Mouse (Mus musculus): ENCODE data around the gene Ggta1. TPM values are rescaled to one million over a fixed set of nuclear protein-coding genes. Genes with fewer than 3 reads are reported as not detected.

The Ggta1 gene
- polyA plus RNA-seq, 1 experiment from 2014 or later = 16.4 TPM

- DNase-seq (no peak), ATAC-seq (ENCODE audit: insufficient read depth) (no peak)
- Histone ChIP-seq H3K4me2 (no peak overlapping the region), H3K9me3 (ENCODE audit: low read depth, low read length) (no peaks in the 10 kb centered on the region), H3K27ac (ENCODE audit: low read depth) (no peak overlapping the region), H3K36me3 (ENCODE audit: insufficient read depth) (no peaks in the 10 kb centered on the region), H3K9ac (no peak overlapping the region), H3K4me1 (ENCODE audit: insufficient read depth) (peaks cover 10% of the 10 kb centered on the region), H3K4me3 (ENCODE audit: low read depth, low read length) (no peak overlapping the region), H3K27me3 (ENCODE audit: insufficient read depth, low read length) (no peaks in the 10 kb centered on the region)
- no peak for TF ChIP-seq CTCF (IDR thresholded peaks at IDR 0.05; ENCODE audit: low read depth)
- WGBS = 87% methylated on average over 2 of the region's 2 CpGs
Observed at GRCm38 (mm10) chr2:35437796-35438195, 25.2 kb downstream of the Ggta1 start.

GRCm38 (mm10) chr2:35434576-35435123 lies 28.4 kb downstream of the Ggta1 start:
- Histone ChIP-seq H3K9ac (no peak overlapping the region), H3K9me3 (ENCODE audit: low read depth, low read length) (no peaks in the 10 kb centered on the region), H3K4me3 (ENCODE audit: low read depth, low read length) (no peak overlapping the region), H3K4me2 (no peak overlapping the region), H3K36me3 (ENCODE audit: insufficient read depth) (no peaks in the 10 kb centered on the region), H3K27me3 (ENCODE audit: insufficient read depth, low read length) (no peaks in the 10 kb centered on the region), H3K27ac (ENCODE audit: low read depth) (no peak overlapping the region), H3K4me1 (ENCODE audit: insufficient read depth) (peaks cover 16% of the 10 kb centered on the region)
- 66% methylated on average over 6 of the region's 6 CpGs for WGBS
- TF ChIP-seq CTCF (IDR thresholded peaks at IDR 0.05; ENCODE audit: low read depth) = no peak
- no peak for DNase-seq
- no peak for ATAC-seq (ENCODE audit: insufficient read depth)

GRCm38 (mm10) chr2:35433428-35433827 lies 29.6 kb downstream of the Ggta1 start:
- Histone ChIP-seq H3K36me3 (ENCODE audit: insufficient read depth) (no peaks in the 10 kb centered on the region), H3K4me2 (no peak overlapping the region), H3K9me3 (ENCODE audit: low read depth, low read length) (no peaks in the 10 kb centered on the region), H3K4me3 (ENCODE audit: low read depth, low read length) (no peak overlapping the region), H3K27me3 (ENCODE audit: insufficient read depth, low read length) (no peaks in the 10 kb centered on the region), H3K4me1 (ENCODE audit: insufficient read depth) (peaks cover 16% of the 10 kb centered on the region), H3K27ac (ENCODE audit: low read depth) (peak overlapping the region; percentile 58; the same call in 1 of the 2 replicates), H3K9ac (no peak overlapping the region)
- TF ChIP-seq CTCF (IDR thresholded peaks at IDR 0.05; ENCODE audit: low read depth) = no peak
- 48% methylated on average over 4 of the region's 4 CpGs for WGBS
- ATAC-seq (ENCODE audit: insufficient read depth) = no peak
- peak; percentile 24 for DNase-seq

- Histone ChIP-seq H3K9ac (no peak overlapping the region; the same call in 1 of the 2 replicates), H3K4me1 (ENCODE audit: insufficient read depth) (peaks cover 16% of the 10 kb centered on the region), H3K27ac (ENCODE audit: low read depth) (peak overlapping the region; percentile 67), H3K36me3 (ENCODE audit: insufficient read depth) (no peaks in the 10 kb centered on the region), H3K27me3 (ENCODE audit: insufficient read depth, low read length) (no peaks in the 10 kb centered on the region), H3K9me3 (ENCODE audit: low read depth, low read length) (no peaks in the 10 kb centered on the region), H3K4me2 (peak overlapping the region; percentile 48), H3K4me3 (ENCODE audit: low read depth, low read length) (peak overlapping the region; percentile 18; the same call in 1 of the 2 replicates)
- ATAC-seq (ENCODE audit: insufficient read depth) (peak; percentile 68), DNase-seq (peak; percentile 58)
- TF ChIP-seq CTCF (IDR thresholded peaks at IDR 0.05; ENCODE audit: low read depth) = no peak
- WGBS = 13% methylated on average over 7 of the region's 7 CpGs
Observed at GRCm38 (mm10) chr2:35432472-35432871, 30.6 kb downstream of the Ggta1 start.

- Histone ChIP-seq H3K4me2 (peak overlapping the region; percentile 48), H3K36me3 (ENCODE audit: insufficient read depth) (no peaks in the 10 kb centered on the region), H3K4me1 (ENCODE audit: insufficient read depth) (peaks cover 16% of the 10 kb centered on the region), H3K9ac (peak overlapping the region; percentile 22; the same call in 1 of the 2 replicates), H3K9me3 (ENCODE audit: low read depth, low read length) (no peaks in the 10 kb centered on the region), H3K27ac (ENCODE audit: low read depth) (peak overlapping the region; percentile 67; the same call in 1 of the 2 replicates), H3K4me3 (ENCODE audit: low read depth, low read length) (peak overlapping the region; percentile 18), H3K27me3 (ENCODE audit: insufficient read depth, low read length) (no peaks in the 10 kb centered on the region)
- 3% methylated on average over 7 of the region's 7 CpGs for WGBS
- no peak for TF ChIP-seq CTCF (IDR thresholded peaks at IDR 0.05; ENCODE audit: low read depth)
- peak; percentile 38 for DNase-seq
- ATAC-seq (ENCODE audit: insufficient read depth) = peak; percentile 70
Observed at GRCm38 (mm10) chr2:35432011-35432410, 31.0 kb downstream of the Ggta1 start.

GRCm38 (mm10) chr2:35430806-35431205 lies 32.2 kb downstream of the Ggta1 start:
- peaks cover 16% of the 10 kb centered on the region for H3K4me1 ChIP-seq (ENCODE audit: insufficient read depth)
- no peaks in the 10 kb centered on the region for H3K36me3 ChIP-seq (ENCODE audit: insufficient read depth)
- no peaks in the 10 kb centered on the region for H3K9me3 ChIP-seq (ENCODE audit: low read depth, low read length)
- no peaks in the 10 kb centered on the region for H3K27me3 ChIP-seq (ENCODE audit: insufficient read depth, low read length)
- no peak for ATAC-seq (ENCODE audit: insufficient read depth)
- no peak overlapping the region for H3K9ac ChIP-seq
- no peak overlapping the region for H3K4me2 ChIP-seq
- no peak for TF ChIP-seq CTCF (IDR thresholded peaks at IDR 0.05; ENCODE audit: low read depth)
- 87% methylated on average over 8 of the region's 8 CpGs for WGBS
- H3K27ac ChIP-seq (ENCODE audit: low read depth) = no peak overlapping the region
- no peak overlapping the region for H3K4me3 ChIP-seq (ENCODE audit: low read depth, low read length)
- no peak for DNase-seq

GRCm38 (mm10) chr2:35428615-35429300 lies 34.3 kb downstream of the Ggta1 start:
- no peak overlapping the region for H3K9ac ChIP-seq
- H3K36me3 ChIP-seq (ENCODE audit: insufficient read depth) = no peaks in the 10 kb centered on the region
- no peak overlapping the region for H3K4me3 ChIP-seq (ENCODE audit: low read depth, low read length)
- H3K4me2 ChIP-seq = no peak overlapping the region
- H3K9me3 ChIP-seq (ENCODE audit: low read depth, low read length) = no peaks in the 10 kb centered on the region
- WGBS = 71% methylated on average over 4 of the region's 4 CpGs
- H3K27ac ChIP-seq (ENCODE audit: low read depth) = no peak overlapping the region
- no peak for DNase-seq
- ATAC-seq (ENCODE audit: insufficient read depth) = no peak
- TF ChIP-seq CTCF (IDR thresholded peaks at IDR 0.05; ENCODE audit: low read depth) = no peak
- H3K4me1 ChIP-seq (ENCODE audit: insufficient read depth) = peaks cover 16% of the 10 kb centered on the region
- H3K27me3 ChIP-seq (ENCODE audit: insufficient read depth, low read length) = no peaks in the 10 kb centered on the region

All from lung, embryonic 14.5 days (tissue).